Mouse (Mus musculus) limb, embryonic 14.5 days (tissue): ENCODE measurements around the gene Adam11. TPM values are rescaled to one million over a fixed set of nuclear protein-coding genes. Genes with fewer than 3 reads are reported as not detected.

Source experiments
- ATAC-seq: fragments of 200-750 bp; cut with Nextera tagmentation; 2 replicates; pipeline ENCODE4 v1.8.0; 2017; ENCODE audit warnings: low read depth, moderate number of reproducible peaks, moderate TSS enrichment; ENCODE audit not compliant: low FRiP score
- DNase-seq: peaks from one replicate; pipeline ENCODE4 v3.0.0-alpha.2; 2015; ENCODE audit warnings: low spot score
- H3K27ac ChIP-seq: fragments of 300-500 bp; sonication (generic); replicated peaks from 2 replicates; pipeline ENCODE4 v1.5.1; 2014; ENCODE audit warnings: low read depth, mild to moderate bottlenecking, low read length, moderate library complexity, mixed read lengths
- H3K27me3 ChIP-seq: fragments of 300-500 bp; sonication (generic); 2 replicates; pipeline ENCODE4 v1.6.1; 2014; ENCODE audit warnings: low read length, mixed read lengths; ENCODE audit not compliant: control insufficient read depth, insufficient read depth
- H3K36me3 ChIP-seq: fragments of 300-500 bp; sonication (generic); 2 replicates; pipeline ENCODE4 v1.6.1; 2014; ENCODE audit warnings: mild to moderate bottlenecking, low read length, moderate library complexity, mixed read lengths; ENCODE audit not compliant: control insufficient read depth, insufficient read depth
- H3K4me1 ChIP-seq: fragments of 300-500 bp; sonication (generic); 2 replicates; pipeline ENCODE4 v1.6.1; 2014; ENCODE audit warnings: antibody characterized with exemption, low read length, mixed read lengths; ENCODE audit not compliant: control insufficient read depth, insufficient read depth
- H3K4me2 ChIP-seq: fragments of 300-500 bp; sonication (generic); replicated peaks from 2 replicates; pipeline ENCODE4 v1.6.1; 2014; ENCODE audit warnings: low read depth, mild to moderate bottlenecking, low read length, moderate library complexity; ENCODE audit not compliant: severe bottlenecking
- H3K4me3 ChIP-seq: fragments of 300-500 bp; sonication (generic); replicated peaks from 2 replicates; pipeline ENCODE4 v1.5.1; 2014; ENCODE audit warnings: low read length
- H3K9ac ChIP-seq: fragments of 300-500 bp; sonication (generic); 2 replicates; pipeline ENCODE4 v1.6.1; 2014; ENCODE audit warnings: mild to moderate bottlenecking, low read depth, low read length, moderate library complexity; ENCODE audit not compliant: severe bottlenecking
- H3K9me3 ChIP-seq: fragments of 300-500 bp; sonication (generic); 2 replicates; pipeline ENCODE4 v1.6.1; 2016; ENCODE audit warnings: low read length; ENCODE audit not compliant: control insufficient read depth
- POLR2A ChIP-seq: fragments of 200-500 bp; IDR thresholded peaks from 2 replicates; pipeline ENCODE4 v1.8.0; 2012; ENCODE audit warnings: inconsistent platforms, mild to moderate bottlenecking, moderate library complexity, borderline replicate concordance; ENCODE audit not compliant: insufficient read depth, insufficient read length; ENCODE audit errors: extremely low read depth
- WGBS: fragments of 180-500 bp; shearing (Covaris S2); extraction: QIAGEN DNeasy Blood & Tissue Kit; methylation state at CpG from one replicate; pipeline ENCODE4 v1.1.7; 2014; 5-methylcytosine and 5-hydroxymethylcytosine counted together
- polyA plus RNA-seq, 2 experiments: library from polyadenylated mRNA; depleted of rRNA in 1 of 2; stranded (reverse) in 1 of 2; unstranded in 1 of 2; fragments of >200 nt; fragmentation: Nextera tagmentation in 1 of 2; extraction: Ambion mirVana in 1 of 2; gene quantifications; 2 replicates each; pipeline versions ENCODE4 v1.2.1 to v1.2.3; 2012 to 2014

Adam11 gene
- polyA plus RNA-seq, 2 experiments: 5.6 to 21.0 TPM

- peaks cover 19% of the 10 kb centered on the region for H3K4me1 ChIP-seq
- H3K4me3 ChIP-seq: peak overlapping the region; percentile 66
- no peaks in the 10 kb centered on the region for H3K27me3 ChIP-seq
- H3K4me2 ChIP-seq: peak overlapping the region; percentile 89
- DNase-seq (peak; percentile 86), ATAC-seq (peak; percentile 53)
- WGBS: under 1% methylated on average over 46 of the region's 46 CpGs
- TF ChIP-seq POLR2A: no peak
- peak overlapping the region; percentile 96 for H3K27ac ChIP-seq
- H3K9me3 ChIP-seq: no peaks in the 10 kb centered on the region
- peaks cover 7% of the 10 kb centered on the region; the same call in 1 of the 2 replicates for H3K36me3 ChIP-seq
- H3K9ac ChIP-seq: peak overlapping the region; percentile 79
These were observed 12.7 kb downstream of the Adam11 start for GRCm38 (mm10) chr11:102773713-102774611.

- H3K27ac ChIP-seq: peak overlapping the region; percentile 96
- peak overlapping the region; percentile 66 for H3K4me3 ChIP-seq
- ATAC-seq (peak; percentile 91), DNase-seq (peak; percentile 95)
- H3K4me1 ChIP-seq: peaks cover 19% of the 10 kb centered on the region
- H3K4me2 ChIP-seq: peak overlapping the region; percentile 89
- no peaks in the 10 kb centered on the region for H3K27me3 ChIP-seq
- H3K9me3 ChIP-seq: no peaks in the 10 kb centered on the region
- peaks cover 7% of the 10 kb centered on the region; the same call in 1 of the 2 replicates for H3K36me3 ChIP-seq
- under 1% methylated on average over 25 of the region's 25 CpGs for WGBS
- TF ChIP-seq POLR2A: peak; percentile 92; the same call in 1 of the 2 replicates
- H3K9ac ChIP-seq: peak overlapping the region; percentile 79
These were observed 13.4 kb downstream of the Adam11 start for GRCm38 (mm10) chr11:102774621-102775141.

GRCm38 (mm10) chr11:102777598-102777997 is 16.4 kb downstream of the Adam11 start:
- no peak for ATAC-seq
- Histone ChIP-seq H3K27ac (peak overlapping the region; percentile 48), H3K27me3 (no peaks in the 10 kb centered on the region), H3K4me1 (peaks cover 19% of the 10 kb centered on the region), H3K9me3 (no peaks in the 10 kb centered on the region), H3K9ac (peak overlapping the region; percentile 52), H3K4me2 (peak overlapping the region; percentile 50), H3K36me3 (peaks cover 7% of the 10 kb centered on the region; the same call in 1 of the 2 replicates), H3K4me3 (peak overlapping the region; percentile 18)
- DNase-seq: peak; percentile 80
- 26% methylated on average over 20 of the region's 21 CpGs for WGBS
- TF ChIP-seq POLR2A: no peak

- TF ChIP-seq POLR2A: no peak
- Histone ChIP-seq H3K27me3 (no peaks in the 10 kb centered on the region), H3K36me3 (peaks cover 7% of the 10 kb centered on the region; the same call in 1 of the 2 replicates), H3K9me3 (no peaks in the 10 kb centered on the region), H3K9ac (peak overlapping the region; percentile 52), H3K4me2 (peak overlapping the region; percentile 50), H3K4me3 (peak overlapping the region; percentile 18), H3K27ac (peak overlapping the region; percentile 48; the same call in 1 of the 2 replicates), H3K4me1 (peaks cover 19% of the 10 kb centered on the region)
- DNase-seq: peak; percentile 32
- ATAC-seq: no peak
- WGBS: 25% methylated on average over 14 of the region's 14 CpGs
These were observed 16.9 kb downstream of the Adam11 start for GRCm38 (mm10) chr11:102778165-102778564.

- WGBS: 43% methylated on average over 5 of the region's 5 CpGs
- no peak overlapping the region for H3K4me2 ChIP-seq
- no peaks in the 10 kb centered on the region for H3K27me3 ChIP-seq
- DNase-seq: no peak
- H3K9ac ChIP-seq: peak overlapping the region; percentile 52
- peaks cover 7% of the 10 kb centered on the region; the same call in 1 of the 2 replicates for H3K36me3 ChIP-seq
- ATAC-seq: no peak
- peaks cover 19% of the 10 kb centered on the region for H3K4me1 ChIP-seq
- no peaks in the 10 kb centered on the region for H3K9me3 ChIP-seq
- no peak for TF ChIP-seq POLR2A
- peak overlapping the region; percentile 48; the same call in 1 of the 2 replicates for H3K27ac ChIP-seq
- no peak overlapping the region for H3K4me3 ChIP-seq
These were observed 17.4 kb downstream of the Adam11 start for GRCm38 (mm10) chr11:102778597-102778996.
